9 mouse cellular contexts compared by ENCODE assay signal in genomic region chr2:164912749-164913427, GRCm38 (mm10). TPM values are rescaled to one million over a fixed set of nuclear protein-coding genes. Genes with fewer than 3 reads are reported as not detected.
DNase-seq lines count a peak whose midpoint lies in the region; ATAC-seq lines count a peak whose summit lies in the region.
"Had no signal": no experiment of that assay in that cellular context is flagged by ENCODE, and none has a peak within 500 bp of the region (broad histone marks: within the 10 kb centered on the region; RNA-seq: fewer than 3 reads in every experiment).

No protein-coding gene starts in this region.

- H3K9ac ChIP-seq in hindbrain, embryonic 12.5 days, result no peak overlapping the region
- no peak overlapping the region for H3K9ac ChIP-seq in hindbrain, embryonic 16.5 days (ENCODE audit: low read depth, low read length)
- no peak overlapping the region for H3K9ac ChIP-seq in forebrain, embryonic 13.5 days
- H3K9ac ChIP-seq in liver, embryonic 15.5 days, result peak overlapping the region; percentile 96; the same call in 1 of the 2 replicates

- H3K27ac ChIP-seq in hindbrain, embryonic 12.5 days, result no peak overlapping the region
- no peak overlapping the region for H3K27ac ChIP-seq in hindbrain, embryonic 16.5 days (ENCODE audit: low read depth, low read length)
- H3K27ac ChIP-seq in forebrain, embryonic 13.5 days, result no peak overlapping the region
- H3K27ac ChIP-seq in liver, embryonic 15.5 days (replicated peaks), result peak overlapping the region; percentile 96

- 0 out of 2 replicates have a peak overlapping the region, but pooled peaks have one; percentile 71 for H3K4me3 ChIP-seq in hindbrain, embryonic 12.5 days
- H3K4me3 ChIP-seq in hindbrain, embryonic 16.5 days (ENCODE audit: low read length), result no peak overlapping the region
- no peak overlapping the region for H3K4me3 ChIP-seq in forebrain, embryonic 13.5 days
- H3K4me3 ChIP-seq in liver, embryonic 15.5 days (replicated peaks), result peak overlapping the region; percentile 99; the same call in 1 of the 2 replicates

- DNase-seq in MEL-GATA-1-ER (ENCODE audit: extremely low read depth, low read depth), result peak; percentile 67
- DNase-seq in MN1 (ENCODE audit: low spot score), result no peak
- no peak for DNase-seq in testis, postnatal 10 days (ENCODE audit: low spot score)
- DNase-seq in adrenal gland, adult (ENCODE audit: inconsistent age in 2 of 2, low spot score in 1 of 2), result no peak
- DNase-seq: kidney, adult 9 months had no signal

- ATAC-seq in hindbrain, embryonic 12.5 days (ENCODE audit: low FRiP score), result no peak
- ATAC-seq in hindbrain, embryonic 16.5 days, result no peak
- ATAC-seq in forebrain, embryonic 13.5 days, result no peak
- no peak for ATAC-seq in liver, embryonic 15.5 days (ENCODE audit: insufficient read depth)

- 94% methylated on average over 9 of the region's 9 CpGs for WGBS in hindbrain, embryonic 12.5 days
- WGBS in hindbrain, embryonic 16.5 days, result 88% methylated on average over 9 of the region's 9 CpGs
- 95% methylated on average over 9 of the region's 9 CpGs for WGBS in forebrain, embryonic 13.5 days
- WGBS in liver, embryonic 15.5 days (ENCODE audit: insufficient replicate concordance), result 59% methylated on average over 9 of the region's 9 CpGs

- H3K4me1 ChIP-seq in hindbrain, embryonic 12.5 days, result peaks cover 26% of the 10 kb centered on the region
- H3K4me1 ChIP-seq in hindbrain, embryonic 16.5 days (ENCODE audit: control insufficient read depth, insufficient read depth, low read depth, low read length), result peaks cover 20% of the 10 kb centered on the region
- H3K4me1 ChIP-seq in forebrain, embryonic 13.5 days, result peaks cover 24% of the 10 kb centered on the region
- H3K4me1 ChIP-seq in liver, embryonic 15.5 days (replicated peaks), result peaks cover 48% of the 10 kb centered on the region

- H3K36me3 ChIP-seq in hindbrain, embryonic 12.5 days, result peaks cover 13% of the 10 kb centered on the region
- peaks cover 15% of the 10 kb centered on the region for H3K36me3 ChIP-seq in hindbrain, embryonic 16.5 days (ENCODE audit: control insufficient read depth, insufficient read depth, low read length)
- H3K36me3 ChIP-seq in forebrain, embryonic 13.5 days (ENCODE audit: poor library complexity, severe bottlenecking), result peaks cover 15% of the 10 kb centered on the region
- H3K36me3 ChIP-seq in liver, embryonic 15.5 days (replicated peaks), result peaks cover 16% of the 10 kb centered on the region

- no peaks in the 10 kb centered on the region for H3K9me3 ChIP-seq in hindbrain, embryonic 12.5 days (replicated peaks)
- no peaks in the 10 kb centered on the region for H3K9me3 ChIP-seq in hindbrain, embryonic 16.5 days (ENCODE audit: control insufficient read depth, low read length)
- H3K9me3 ChIP-seq in forebrain, embryonic 13.5 days (replicated peaks), result no peaks in the 10 kb centered on the region
- H3K9me3 ChIP-seq in liver, embryonic 15.5 days (replicated peaks), result no peaks in the 10 kb centered on the region

- H3K27me3 ChIP-seq in hindbrain, embryonic 12.5 days, result no peaks in the 10 kb centered on the region
- H3K27me3 ChIP-seq in hindbrain, embryonic 16.5 days (replicated peaks; ENCODE audit: control insufficient read depth, insufficient read depth, low read length), result no peaks in the 10 kb centered on the region
- H3K27me3 ChIP-seq in forebrain, embryonic 13.5 days, result no peaks in the 10 kb centered on the region
- H3K27me3 ChIP-seq in liver, embryonic 15.5 days, result no peaks in the 10 kb centered on the region

- H3K4me2 ChIP-seq in hindbrain, embryonic 12.5 days (replicated peaks), result peak overlapping the region; percentile 85; the same call in 1 of the 2 replicates
- no peak overlapping the region; the same call in 1 of the 2 replicates for H3K4me2 ChIP-seq in hindbrain, embryonic 16.5 days (ENCODE audit: low read length)
- H3K4me2 ChIP-seq in forebrain, embryonic 13.5 days, result peak overlapping the region; percentile 91
- peak overlapping the region; percentile 91 for H3K4me2 ChIP-seq in liver, embryonic 15.5 days

RNA-seq across cellular contexts. Expression of gene Zfp335, which starts 1.3 kb away (rescaled TPM):
- 17.3 and 18.2 TPM in 2 replicates for polyA plus RNA-seq in hindbrain, embryonic 12.5 days (2016; fragmentation: Nextera tagmentation; extraction: Ambion mirVana)
- polyA plus RNA-seq in hindbrain, embryonic 16.5 days (2015; fragmentation: Nextera tagmentation; extraction: Ambion mirVana), result 13.4 and 17.1 TPM in 2 replicates
- polyA plus RNA-seq in forebrain, embryonic 13.5 days (2015; fragmentation: Nextera tagmentation; extraction: Ambion mirVana), result 12.2 and 15.1 TPM in 2 replicates
- polyA plus RNA-seq in liver, embryonic 15.5 days (2015; fragmentation: Nextera tagmentation; extraction: Ambion mirVana), result 5.9 and 6.9 TPM in 2 replicates

RNA-seq across cellular contexts. Expression of gene Mmp9, which starts 27.7 kb away (rescaled TPM):
- 5.7 and 7.2 TPM in 2 replicates for polyA plus RNA-seq in hindbrain, embryonic 12.5 days (2016; fragmentation: Nextera tagmentation; extraction: Ambion mirVana)
- polyA plus RNA-seq in hindbrain, embryonic 16.5 days (2015; fragmentation: Nextera tagmentation; extraction: Ambion mirVana), result 22.5 and 29.3 TPM in 2 replicates
- 8.6 and 10.6 TPM in 2 replicates for polyA plus RNA-seq in forebrain, embryonic 13.5 days (2015; fragmentation: Nextera tagmentation; extraction: Ambion mirVana)
- 5.9 and 10.2 TPM in 2 replicates for polyA plus RNA-seq in liver, embryonic 15.5 days (2015; fragmentation: Nextera tagmentation; extraction: Ambion mirVana)

RNA-seq across cellular contexts. Expression of gene Pcif1, which starts 33.8 kb away (rescaled TPM):
- polyA plus RNA-seq in hindbrain, embryonic 12.5 days (2016; fragmentation: Nextera tagmentation; extraction: Ambion mirVana), result 85.2 and 87.6 TPM in 2 replicates
- polyA plus RNA-seq in hindbrain, embryonic 16.5 days (2015; fragmentation: Nextera tagmentation; extraction: Ambion mirVana), result 71.3 and 77.6 TPM in 2 replicates
- 101 and 107 TPM in 2 replicates for polyA plus RNA-seq in forebrain, embryonic 13.5 days (2015; fragmentation: Nextera tagmentation; extraction: Ambion mirVana)
- 38.3 and 40.7 TPM in 2 replicates for polyA plus RNA-seq in liver, embryonic 15.5 days (2015; fragmentation: Nextera tagmentation; extraction: Ambion mirVana)

RNA-seq across cellular contexts. Expression of gene Slc12a5, which starts 47.7 kb away (rescaled TPM):
- 12.7 and 16.1 TPM in 2 replicates for polyA plus RNA-seq in hindbrain, embryonic 12.5 days (2016; fragmentation: Nextera tagmentation; extraction: Ambion mirVana)
- polyA plus RNA-seq in hindbrain, embryonic 16.5 days (2015; fragmentation: Nextera tagmentation; extraction: Ambion mirVana), result 52.7 and 54.9 TPM in 2 replicates
- polyA plus RNA-seq in forebrain, embryonic 13.5 days (2015; fragmentation: Nextera tagmentation; extraction: Ambion mirVana), result 5.7 and 8.8 TPM in 2 replicates
- 0.26 and 0.37 TPM in 2 replicates for polyA plus RNA-seq in liver, embryonic 15.5 days (2015; fragmentation: Nextera tagmentation; extraction: Ambion mirVana)

RNA-seq across cellular contexts. Expression of gene Pltp, which starts 55.4 kb away (rescaled TPM):
- polyA plus RNA-seq in hindbrain, embryonic 12.5 days (2016; fragmentation: Nextera tagmentation; extraction: Ambion mirVana), result 77.3 and 78.5 TPM in 2 replicates
- 127 and 140 TPM in 2 replicates for polyA plus RNA-seq in hindbrain, embryonic 16.5 days (2015; fragmentation: Nextera tagmentation; extraction: Ambion mirVana)
- polyA plus RNA-seq in forebrain, embryonic 13.5 days (2015; fragmentation: Nextera tagmentation; extraction: Ambion mirVana), result 34.3 and 35.4 TPM in 2 replicates
- 17.8 and 23.5 TPM in 2 replicates for polyA plus RNA-seq in liver, embryonic 15.5 days (2015; fragmentation: Nextera tagmentation; extraction: Ambion mirVana)

Comparison
In these comparisons a context has a peak if more than half of its experiments do, and no peak if none do; other contexts are left out.
1. H3K4me3 ChIP-seq: peak in hindbrain, embryonic 12.5 days (single experiment) and liver, embryonic 15.5 days (single experiment); none in hindbrain, embryonic 16.5 days (single experiment) and forebrain, embryonic 13.5 days (single experiment).